Mouse (Mus musculus) urinary bladder, adult 2 months (tissue): Measurements from ENCODE around the gene Rps6ka2. TPM values are rescaled to one million over a fixed set of nuclear protein-coding genes. Genes with fewer than 3 reads are reported as not detected.
"Not testable (repeated sequence)": the region's sequence is repeated elsewhere in the genome, so short reads cannot be mapped to it uniquely, and the experiment has no call there.

Experiments used
- DNase-seq: peaks from one replicate; pipeline ENCODE4 v3.0.0; 2022; ENCODE audit warnings: low spot score
- polyA plus RNA-seq: library from polyadenylated mRNA; depleted of rRNA; stranded (reverse); fragments of >200 nt; gene quantifications from 2 replicates; pipeline ENCODE4 v1.2.3, GENCODE M21; 2012; rRNA removed

The Rps6ka2 gene
- polyA plus RNA-seq, result 4.9 and 6.5 TPM in 2 replicates

- peak; percentile 83 for DNase-seq
Measured at GRCm38 (mm10) chr17:7169627-7170303, at the start of gene Rps6ka2. Gene Rps6ka2 (plus strand): TSS chr17:7170115.

GRCm38 (mm10) chr17:7120835-7121234 is 49.1 kb upstream of the Rps6ka2 start:
- DNase-seq, result not testable (repeated sequence)

- DNase-seq, result not testable (repeated sequence)
Measured at GRCm38 (mm10) chr17:7122554-7122953, 47.4 kb upstream of the Rps6ka2 start.

GRCm38 (mm10) chr17:7126475-7126874 is 43.4 kb upstream of the Rps6ka2 start:
- not testable (repeated sequence) for DNase-seq

- DNase-seq, result not testable (repeated sequence)
Measured at GRCm38 (mm10) chr17:7134002-7134401, 35.9 kb upstream of the Rps6ka2 start.

- DNase-seq, result not testable (repeated sequence)
Measured at GRCm38 (mm10) chr17:7135277-7135676, 34.6 kb upstream of the Rps6ka2 start.

- no peak for DNase-seq
Measured at GRCm38 (mm10) chr17:7138186-7138925, 31.6 kb upstream of the Rps6ka2 start.

- no peak for DNase-seq
Measured at GRCm38 (mm10) chr17:7140399-7141174, 29.3 kb upstream of the Rps6ka2 start.

- no peak for DNase-seq
Measured at GRCm38 (mm10) chr17:7142367-7142766, 27.5 kb upstream of the Rps6ka2 start.

GRCm38 (mm10) chr17:7143885-7144518 is 25.9 kb upstream of the Rps6ka2 start:
- DNase-seq, result no peak

- DNase-seq, result no peak
Measured at GRCm38 (mm10) chr17:7145373-7146058, 24.4 kb upstream of the Rps6ka2 start.

GRCm38 (mm10) chr17:7146479-7146878 is 23.4 kb upstream of the Rps6ka2 start:
- no peak for DNase-seq

- DNase-seq, result no peak
Measured at GRCm38 (mm10) chr17:7147920-7148321, 22.0 kb upstream of the Rps6ka2 start.

- DNase-seq, result no peak
Measured at GRCm38 (mm10) chr17:7149328-7150195, 20.4 kb upstream of the Rps6ka2 start.

- DNase-seq, result no peak
Measured at GRCm38 (mm10) chr17:7151446-7152100, 18.3 kb upstream of the Rps6ka2 start.

GRCm38 (mm10) chr17:7152662-7153061 is 17.3 kb upstream of the Rps6ka2 start:
- no peak for DNase-seq

- no peak for DNase-seq
Measured at GRCm38 (mm10) chr17:7163955-7164354, 6.0 kb upstream of the Rps6ka2 start.

GRCm38 (mm10) chr17:7165524-7165923 is 4.4 kb upstream of the Rps6ka2 start:
- DNase-seq, result no peak

- DNase-seq, result no peak
Measured at GRCm38 (mm10) chr17:7168961-7169626, 821 bp upstream of the Rps6ka2 start.
